Mouse (Mus musculus): ENCODE data around the gene Creb3. TPM values are rescaled to one million over a fixed set of nuclear protein-coding genes. Genes with fewer than 3 reads are reported as not detected.

The Creb3 gene
- polyA plus RNA-seq, 1 experiment from 2014 or later, result 41.7 TPM

GRCm38 (mm10) chr4:43564231-43564630, 2.1 kb downstream of the Creb3 start:
- Histone ChIP-seq H3K36me3 (replicated peaks; ENCODE audit: control insufficient read depth, insufficient read depth, low read depth, low read length) (peaks cover 11% of the 10 kb centered on the region), H3K9ac (replicated peaks; ENCODE audit: low read length) (no peak overlapping the region), H3K4me3 (ENCODE audit: low read depth, low read length) (no peak overlapping the region), H3K4me2 (ENCODE audit: low read depth, low read length) (no peak overlapping the region), H3K27ac (replicated peaks; ENCODE audit: low read depth, low read length) (no peak overlapping the region), H3K4me1 (ENCODE audit: control insufficient read depth, insufficient read depth, low read length) (peaks cover 11% of the 10 kb centered on the region), H3K27me3 (ENCODE audit: control insufficient read depth, insufficient read depth, low read length) (no peaks in the 10 kb centered on the region), H3K9me3 (replicated peaks; ENCODE audit: control insufficient read depth, low read length) (no peaks in the 10 kb centered on the region)
- 71% methylated on average over 2 of the region's 2 CpGs for WGBS
- ATAC-seq (replicated peaks; ENCODE audit: insufficient number of reproducible peaks, low FRiP score, low TSS enrichment, low read depth) (no peak), DNase-seq (ENCODE audit: low spot score) (no peak)

DNA sequence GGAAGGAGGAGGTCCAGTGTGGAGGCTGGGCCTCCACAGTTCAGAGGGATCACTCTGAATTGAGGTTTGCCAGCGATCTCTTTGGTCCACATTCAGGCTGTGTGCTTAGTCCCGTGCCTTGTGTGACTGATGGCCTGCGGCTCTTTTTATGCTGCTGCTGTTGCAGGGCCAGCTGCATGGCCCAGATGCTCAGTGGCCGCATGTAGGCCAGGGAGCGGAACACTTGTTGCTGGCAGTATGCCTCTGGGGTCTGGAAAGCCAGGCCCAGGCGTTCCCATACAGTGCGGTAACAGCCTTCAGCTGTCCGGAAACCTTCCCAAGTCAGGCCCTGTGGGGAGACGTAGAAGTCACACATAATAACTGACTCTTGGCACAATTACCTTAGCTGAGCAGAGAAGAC, 5.0 kb downstream of the Creb3 start:
- Histone ChIP-seq H3K36me3 (replicated peaks; ENCODE audit: control insufficient read depth, insufficient read depth, low read depth, low read length) (peaks cover 13% of the 10 kb centered on the region), H3K4me3 (ENCODE audit: low read depth, low read length) (no peak overlapping the region)
- WGBS, result 85% methylated on average over 9 of the region's 9 CpGs

DNA sequence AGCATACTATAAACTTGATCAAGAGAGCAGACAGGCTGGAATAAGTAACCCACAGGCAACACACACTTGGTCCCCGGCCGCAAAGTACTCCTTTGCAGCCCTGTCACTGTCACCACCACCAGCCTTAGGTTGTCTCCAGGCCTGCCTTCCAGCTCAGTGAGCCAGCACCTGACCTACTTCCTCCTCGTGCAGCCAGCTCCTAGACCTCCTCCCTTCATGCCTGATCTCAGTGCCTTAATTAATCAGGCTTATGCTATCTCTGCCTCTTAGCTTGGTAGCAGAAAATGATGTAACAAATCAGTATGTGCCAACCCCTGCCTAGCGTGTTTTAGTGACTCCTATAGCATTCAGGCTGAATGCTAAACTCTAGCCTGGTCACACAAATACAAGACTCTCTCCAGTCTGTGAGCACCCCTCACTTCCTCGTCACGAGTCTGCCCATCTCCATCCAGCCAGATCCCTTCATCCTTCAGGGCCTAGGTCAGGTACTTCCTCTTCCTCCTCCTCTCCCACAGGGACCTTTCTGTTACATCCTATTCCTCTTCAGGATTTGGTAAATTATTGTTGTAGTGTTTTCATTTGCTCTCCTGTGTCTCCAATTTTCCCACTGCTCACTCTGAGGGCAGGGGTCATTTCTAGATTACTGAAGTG, 9.4 kb downstream of the Creb3 start:
- Histone ChIP-seq H3K9me3 (replicated peaks; ENCODE audit: control insufficient read depth, low read length) (no peaks in the 10 kb centered on the region), H3K4me2 (ENCODE audit: low read depth, low read length) (no peak overlapping the region), H3K27me3 (ENCODE audit: control insufficient read depth, insufficient read depth, low read length) (no peaks in the 10 kb centered on the region), H3K4me3 (ENCODE audit: low read depth, low read length) (no peak overlapping the region), H3K4me1 (ENCODE audit: control insufficient read depth, insufficient read depth, low read length) (no peaks in the 10 kb centered on the region), H3K36me3 (replicated peaks; ENCODE audit: control insufficient read depth, insufficient read depth, low read depth, low read length) (peaks cover 9% of the 10 kb centered on the region), H3K9ac (replicated peaks; ENCODE audit: low read length) (no peak overlapping the region), H3K27ac (replicated peaks; ENCODE audit: low read depth, low read length) (no peak overlapping the region)
- WGBS, result 82% methylated on average over 6 of the region's 6 CpGs
- no peak for ATAC-seq (replicated peaks; ENCODE audit: insufficient number of reproducible peaks, low FRiP score, low TSS enrichment, low read depth)
- DNase-seq (ENCODE audit: low spot score), result no peak

More for the DNA sequence above, 5.0 kb downstream of the Creb3 start:
- Histone ChIP-seq H3K4me2 (ENCODE audit: low read depth, low read length) (no peak overlapping the region), H3K9me3 (replicated peaks; ENCODE audit: control insufficient read depth, low read length) (no peaks in the 10 kb centered on the region), H3K27ac (replicated peaks; ENCODE audit: low read depth, low read length) (no peak overlapping the region), H3K4me1 (ENCODE audit: control insufficient read depth, insufficient read depth, low read length) (peaks cover 5% of the 10 kb centered on the region), H3K27me3 (ENCODE audit: control insufficient read depth, insufficient read depth, low read length) (no peaks in the 10 kb centered on the region), H3K9ac (replicated peaks; ENCODE audit: low read length) (no peak overlapping the region)
- DNase-seq (ENCODE audit: low spot score) (no peak), ATAC-seq (replicated peaks; ENCODE audit: insufficient number of reproducible peaks, low FRiP score, low TSS enrichment, low read depth) (no peak)

DNA sequence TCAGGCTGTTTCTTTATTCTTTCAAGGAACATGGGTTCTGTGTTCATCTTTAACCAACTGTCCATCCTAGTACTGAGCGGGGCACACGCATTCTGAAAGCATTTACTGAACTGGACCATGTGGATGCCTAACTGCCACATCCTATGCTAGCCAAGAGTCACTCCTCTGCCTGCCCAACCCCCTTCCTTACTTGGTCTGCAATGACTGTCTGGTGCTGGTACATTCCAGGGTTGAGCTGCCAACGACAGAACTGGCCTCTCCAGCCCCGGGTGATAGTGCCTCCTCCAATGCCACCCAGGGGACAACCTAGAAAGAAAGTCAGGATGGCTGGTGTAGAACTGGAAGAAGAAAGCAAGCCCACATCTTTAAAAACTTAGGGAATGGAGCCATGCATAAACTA, 11.4 kb downstream of the Creb3 start:
- H3K36me3 ChIP-seq (replicated peaks; ENCODE audit: control insufficient read depth, insufficient read depth, low read depth, low read length), result peaks cover 3% of the 10 kb centered on the region; the same call in 1 of the 2 replicates
- 96% methylated on average over 4 of the region's 4 CpGs for WGBS

DNA sequence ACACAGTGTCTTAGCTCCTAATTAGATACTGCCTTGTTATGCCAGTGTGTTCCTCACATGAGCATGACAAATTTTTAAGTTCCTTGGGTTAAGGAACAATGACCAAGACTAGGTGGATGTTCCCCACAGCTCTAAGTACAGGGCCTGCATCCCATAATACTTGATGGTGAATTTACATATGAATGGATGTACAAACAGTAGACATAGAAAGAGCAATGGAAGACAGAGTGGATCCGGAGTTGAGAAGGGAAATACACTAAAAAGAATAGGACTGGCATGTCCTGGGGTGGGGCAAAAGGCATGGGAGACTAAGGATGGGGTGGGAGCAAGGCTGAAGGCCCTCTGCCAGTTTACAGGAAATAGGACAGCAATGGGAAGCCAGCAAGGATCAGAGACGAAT, 13.2 kb downstream of the Creb3 start:
- Histone ChIP-seq H3K4me1 (ENCODE audit: control insufficient read depth, insufficient read depth, low read length) (peaks cover 6% of the 10 kb centered on the region; the same call in 1 of the 2 replicates), H3K9ac (replicated peaks; ENCODE audit: low read length) (no peak overlapping the region), H3K9me3 (replicated peaks; ENCODE audit: control insufficient read depth, low read length) (no peaks in the 10 kb centered on the region), H3K27ac (replicated peaks; ENCODE audit: low read depth, low read length) (no peak overlapping the region), H3K4me2 (ENCODE audit: low read depth, low read length) (no peak overlapping the region), H3K4me3 (ENCODE audit: low read depth, low read length) (no peak overlapping the region), H3K36me3 (replicated peaks; ENCODE audit: control insufficient read depth, insufficient read depth, low read depth, low read length) (0 out of 2 replicates have a peak, but pooled peaks cover 1% of the 10 kb centered on the region), H3K27me3 (ENCODE audit: control insufficient read depth, insufficient read depth, low read length) (no peaks in the 10 kb centered on the region)
- WGBS, result 84% methylated on average over 2 of the region's 2 CpGs
- DNase-seq (ENCODE audit: low spot score), result no peak
- no peak for ATAC-seq (replicated peaks; ENCODE audit: insufficient number of reproducible peaks, low FRiP score, low TSS enrichment, low read depth)

More for the DNA sequence above, 11.4 kb downstream of the Creb3 start:
- Histone ChIP-seq H3K4me1 (ENCODE audit: control insufficient read depth, insufficient read depth, low read length) (peaks cover 6% of the 10 kb centered on the region; the same call in 1 of the 2 replicates), H3K9me3 (replicated peaks; ENCODE audit: control insufficient read depth, low read length) (no peaks in the 10 kb centered on the region), H3K27me3 (ENCODE audit: control insufficient read depth, insufficient read depth, low read length) (no peaks in the 10 kb centered on the region), H3K27ac (replicated peaks; ENCODE audit: low read depth, low read length) (no peak overlapping the region), H3K4me3 (ENCODE audit: low read depth, low read length) (no peak overlapping the region), H3K4me2 (ENCODE audit: low read depth, low read length) (no peak overlapping the region), H3K9ac (replicated peaks; ENCODE audit: low read length) (no peak overlapping the region)
- DNase-seq (ENCODE audit: low spot score) (no peak), ATAC-seq (replicated peaks; ENCODE audit: insufficient number of reproducible peaks, low FRiP score, low TSS enrichment, low read depth) (no peak)

- DNase-seq (ENCODE audit: low spot score) (no peak), ATAC-seq (replicated peaks; ENCODE audit: insufficient number of reproducible peaks, low FRiP score, low TSS enrichment, low read depth) (no peak)
- Histone ChIP-seq H3K4me2 (ENCODE audit: low read depth, low read length) (peak overlapping the region; percentile 87), H3K4me1 (ENCODE audit: control insufficient read depth, insufficient read depth, low read length) (peaks cover 6% of the 10 kb centered on the region; the same call in 1 of the 2 replicates), H3K27ac (replicated peaks; ENCODE audit: low read depth, low read length) (no peak overlapping the region), H3K9me3 (replicated peaks; ENCODE audit: control insufficient read depth, low read length) (no peaks in the 10 kb centered on the region), H3K27me3 (ENCODE audit: control insufficient read depth, insufficient read depth, low read length) (no peaks in the 10 kb centered on the region), H3K9ac (replicated peaks; ENCODE audit: low read length) (peak overlapping the region; percentile 84), H3K36me3 (replicated peaks; ENCODE audit: control insufficient read depth, insufficient read depth, low read depth, low read length) (peaks cover 3% of the 10 kb centered on the region; the same call in 1 of the 2 replicates), H3K4me3 (ENCODE audit: low read depth, low read length) (peak overlapping the region; percentile 81)
- WGBS, result 45% methylated on average over 8 of the region's 8 CpGs
Measured at GRCm38 (mm10) chr4:43577237-43577881, 15.2 kb downstream of the Creb3 start.

DNA sequence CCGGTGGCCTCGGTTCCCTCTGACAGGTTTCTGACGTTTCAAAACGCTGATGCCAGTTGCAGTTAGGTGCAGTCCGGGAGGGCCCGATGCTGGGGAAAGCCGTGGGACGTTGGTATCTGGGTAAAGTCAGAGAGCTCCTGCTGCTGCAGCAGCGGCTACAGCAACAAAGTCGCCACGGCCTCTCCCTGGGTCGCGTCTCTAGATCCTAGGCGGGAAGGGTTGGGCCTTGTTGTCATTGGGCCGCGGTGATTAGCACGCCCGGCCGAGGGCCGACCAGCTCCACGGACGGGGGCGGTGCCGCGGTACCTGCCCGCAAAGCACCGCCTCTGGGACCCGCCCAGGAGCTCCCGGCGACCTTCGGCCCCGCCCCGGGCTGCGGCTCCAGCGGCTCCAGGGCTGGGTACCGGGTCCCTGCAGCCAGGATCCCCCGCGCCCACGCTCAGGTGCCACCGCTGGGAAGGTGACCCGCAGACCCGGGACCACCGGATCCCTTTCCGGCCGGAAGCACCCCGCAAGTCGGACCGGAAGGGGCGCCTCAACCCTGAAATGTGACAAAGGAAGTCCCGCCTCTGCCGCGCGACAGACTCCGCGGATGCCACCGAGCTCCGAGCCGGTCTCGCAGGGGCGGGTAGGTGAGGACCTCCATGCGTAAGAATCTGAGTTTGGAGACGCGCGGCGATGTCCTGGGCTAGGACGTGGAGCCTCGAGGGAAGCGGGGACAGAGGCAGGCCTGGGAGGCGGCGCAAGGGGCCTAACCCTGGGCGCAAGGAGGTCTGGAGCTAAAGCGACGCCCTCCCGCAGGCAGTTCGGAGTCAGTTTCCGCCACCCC, 16.5 kb downstream of the Creb3 start, which contains the start of the genes Rgp1 and Gba2:
Gene Rgp1, plus strand, starts transcription at position 340 of the 829 bp plus-strand sequence.
Gene Gba2, minus strand, starts transcription at position 498 of the 829 bp plus-strand sequence.
- peak within 1 kb of the TSS; percentile 65 for H3K27ac ChIP-seq (replicated peaks; ENCODE audit: low read depth, low read length)
- under 1% methylated on average over 73 of the region's 76 CpGs for WGBS
- ATAC-seq (replicated peaks; ENCODE audit: insufficient number of reproducible peaks, low FRiP score, low TSS enrichment, low read depth) (peak; percentile 96), DNase-seq (ENCODE audit: low spot score) (peak; percentile 83)
- no peaks in the 10 kb centered on the region for H3K27me3 ChIP-seq (ENCODE audit: control insufficient read depth, insufficient read depth, low read length)
- no peaks in the 10 kb centered on the region for H3K9me3 ChIP-seq (replicated peaks; ENCODE audit: control insufficient read depth, low read length)
- peak within 1 kb of the TSS; percentile 81 for H3K4me3 ChIP-seq (ENCODE audit: low read depth, low read length)
- peak within 1 kb of the TSS; percentile 87 for H3K4me2 ChIP-seq (ENCODE audit: low read depth, low read length)
- peaks cover 3% of the 10 kb centered on the region; the same call in 1 of the 2 replicates for H3K36me3 ChIP-seq (replicated peaks; ENCODE audit: control insufficient read depth, insufficient read depth, low read depth, low read length)
- H3K4me1 ChIP-seq (ENCODE audit: control insufficient read depth, insufficient read depth, low read length), result peaks cover 6% of the 10 kb centered on the region; the same call in 1 of the 2 replicates
- peak within 1 kb of the TSS; percentile 84 for H3K9ac ChIP-seq (replicated peaks; ENCODE audit: low read length)

Measured in embryonic facial prominence, embryonic 11.5 days (tissue).